Mouse (Mus musculus): ENCODE measurements around the gene Cd4. TPM values are rescaled to one million over a fixed set of nuclear protein-coding genes. Genes with fewer than 3 reads are reported as not detected.
A peak's percentile ranks its signal among the peaks of the same experiment; 100 is the strongest.

The Cd4 gene
- polyA plus RNA-seq, 1 experiment = 3.5 TPM

GRCm38 (mm10) chr6:124918331-124918690 is 30.3 kb upstream of the Cd4 start:
- Histone ChIP-seq H3K4me1 (ENCODE audit: control insufficient read depth, insufficient read depth, low read length) (no peaks in the 10 kb centered on the region; the same call in 1 of the 2 replicates), H3K4me3 (replicated peaks; ENCODE audit: control insufficient read depth, low read depth, low read length) (peak overlapping the region; percentile 51), H3K27ac (ENCODE audit: control insufficient read depth, insufficient read depth, low read depth, low read length, poor library complexity) (peak overlapping the region; percentile 28; the same call in 1 of the 2 replicates)
- WGBS = 33% methylated on average over 7 of the region's 7 CpGs
- TF ChIP-seq CTCF (IDR thresholded peaks at IDR 0.05; ENCODE audit: control insufficient read depth, insufficient read depth, low read length) (no peak), POLR2A (IDR thresholded peaks at IDR 0.05; ENCODE audit: borderline replicate concordance, control insufficient read depth, low read depth, low read length) (no peak)

GRCm38 (mm10) chr6:124917518-124918330 is 29.7 kb upstream of the Cd4 start:
- Histone ChIP-seq H3K27ac (ENCODE audit: control insufficient read depth, insufficient read depth, low read depth, low read length, poor library complexity) (peak overlapping the region; percentile 81), H3K4me1 (ENCODE audit: control insufficient read depth, insufficient read depth, low read length) (no peaks in the 10 kb centered on the region; the same call in 1 of the 2 replicates), H3K4me3 (replicated peaks; ENCODE audit: control insufficient read depth, low read depth, low read length) (peak overlapping the region; percentile 70)
- WGBS = under 1% methylated on average over 89 of the region's 89 CpGs
- TF ChIP-seq CTCF (IDR thresholded peaks at IDR 0.05; ENCODE audit: control insufficient read depth, insufficient read depth, low read length) = no peak
- peak; percentile 40; the same call in 1 of the 2 replicates for TF ChIP-seq POLR2A (IDR thresholded peaks at IDR 0.05; ENCODE audit: borderline replicate concordance, control insufficient read depth, low read depth, low read length)

GRCm38 (mm10) chr6:124916695-124917517 is 28.9 kb upstream of the Cd4 start:
- WGBS = 5% methylated on average over 51 of the region's 67 CpGs
- no peaks in the 10 kb centered on the region; the same call in 1 of the 2 replicates for H3K4me1 ChIP-seq (ENCODE audit: control insufficient read depth, insufficient read depth, low read length)
- H3K4me3 ChIP-seq (replicated peaks; ENCODE audit: control insufficient read depth, low read depth, low read length) = peak overlapping the region; percentile 70
- peak overlapping the region; percentile 81 for H3K27ac ChIP-seq (ENCODE audit: control insufficient read depth, insufficient read depth, low read depth, low read length, poor library complexity)
- TF ChIP-seq POLR2A (IDR thresholded peaks at IDR 0.05; ENCODE audit: borderline replicate concordance, control insufficient read depth, low read depth, low read length) (no peak; the same call in 1 of the 2 replicates), CTCF (IDR thresholded peaks at IDR 0.05; ENCODE audit: control insufficient read depth, insufficient read depth, low read length) (peak; percentile 67)

- TF ChIP-seq POLR2A (IDR thresholded peaks at IDR 0.05; ENCODE audit: borderline replicate concordance, control insufficient read depth, low read depth, low read length) = no peak
- no peak for TF ChIP-seq CTCF (IDR thresholded peaks at IDR 0.05; ENCODE audit: control insufficient read depth, insufficient read depth, low read length)
- Histone ChIP-seq H3K4me1 (ENCODE audit: control insufficient read depth, insufficient read depth, low read length) (no peaks in the 10 kb centered on the region; the same call in 1 of the 2 replicates), H3K4me3 (replicated peaks; ENCODE audit: control insufficient read depth, low read depth, low read length) (peak overlapping the region; percentile 11), H3K27ac (ENCODE audit: control insufficient read depth, insufficient read depth, low read depth, low read length, poor library complexity) (no peak overlapping the region)
- WGBS = 39% methylated on average over 12 of the region's 12 CpGs
Measured at GRCm38 (mm10) chr6:124915942-124916694, 28.1 kb upstream of the Cd4 start.

GRCm38 (mm10) chr6:124915160-124915941 is 27.3 kb upstream of the Cd4 start:
- Histone ChIP-seq H3K27ac (ENCODE audit: control insufficient read depth, insufficient read depth, low read depth, low read length, poor library complexity) (no peak overlapping the region), H3K4me1 (ENCODE audit: control insufficient read depth, insufficient read depth, low read length) (no peaks in the 10 kb centered on the region; the same call in 1 of the 2 replicates), H3K4me3 (replicated peaks; ENCODE audit: control insufficient read depth, low read depth, low read length) (no peak overlapping the region)
- TF ChIP-seq POLR2A (IDR thresholded peaks at IDR 0.05; ENCODE audit: borderline replicate concordance, control insufficient read depth, low read depth, low read length) = no peak
- no peak for TF ChIP-seq CTCF (IDR thresholded peaks at IDR 0.05; ENCODE audit: control insufficient read depth, insufficient read depth, low read length)
- 80% methylated on average over 22 of the region's 22 CpGs for WGBS

- Histone ChIP-seq H3K27ac (ENCODE audit: control insufficient read depth, insufficient read depth, low read depth, low read length, poor library complexity) (no peak overlapping the region), H3K4me1 (ENCODE audit: control insufficient read depth, insufficient read depth, low read length) (no peaks in the 10 kb centered on the region; the same call in 1 of the 2 replicates), H3K4me3 (replicated peaks; ENCODE audit: control insufficient read depth, low read depth, low read length) (no peak overlapping the region)
- 85% methylated on average over 7 of the region's 7 CpGs for WGBS
- TF ChIP-seq CTCF (IDR thresholded peaks at IDR 0.05; ENCODE audit: control insufficient read depth, insufficient read depth, low read length) = no peak
Measured at GRCm38 (mm10) chr6:124914511-124914910, 26.5 kb upstream of the Cd4 start.

- Histone ChIP-seq H3K27ac (ENCODE audit: control insufficient read depth, insufficient read depth, low read depth, low read length, poor library complexity) (no peak overlapping the region), H3K4me3 (replicated peaks; ENCODE audit: control insufficient read depth, low read depth, low read length) (no peak overlapping the region), H3K4me1 (ENCODE audit: control insufficient read depth, insufficient read depth, low read length) (no peaks in the 10 kb centered on the region; the same call in none of the 2 replicates)
- WGBS = 78% methylated on average over 14 of the region's 14 CpGs
- no peak for TF ChIP-seq CTCF (IDR thresholded peaks at IDR 0.05; ENCODE audit: control insufficient read depth, insufficient read depth, low read length)
- no peak for TF ChIP-seq POLR2A (IDR thresholded peaks at IDR 0.05; ENCODE audit: borderline replicate concordance, control insufficient read depth, low read depth, low read length)
Measured at GRCm38 (mm10) chr6:124913721-124914285, 25.8 kb upstream of the Cd4 start.
